Mouse (Mus musculus) midbrain, embryonic 12.5 days (tissue): Measurements from ENCODE around the gene Oma1. TPM values are rescaled to one million over a fixed set of nuclear protein-coding genes. Genes with fewer than 3 reads are reported as not detected.

Experiments used
- ATAC-seq: fragments of 200-750 bp; cut with Nextera tagmentation; 2 replicates; pipeline ENCODE4 v1.8.0; 2017; ENCODE audit warnings: low read depth, moderate TSS enrichment, moderate library complexity; ENCODE audit not compliant: low FRiP score
- H3K27ac ChIP-seq: fragments of 300-500 bp; sonication (generic); replicated peaks from 2 replicates; pipeline ENCODE4 v1.5.1; 2016; ENCODE audit warnings: mild to moderate bottlenecking
- H3K27me3 ChIP-seq: fragments of 300-500 bp; sonication (generic); 2 replicates; pipeline ENCODE4 v1.6.1; 2016; ENCODE audit warnings: mild to moderate bottlenecking
- H3K36me3 ChIP-seq: fragments of 300-500 bp; sonication (generic); 2 replicates; pipeline ENCODE4 v1.6.1; 2016
- H3K4me1 ChIP-seq: fragments of 300-500 bp; sonication (generic); 2 replicates; pipeline ENCODE4 v1.6.1; 2016
- H3K4me2 ChIP-seq: fragments of 300-500 bp; sonication (generic); replicated peaks from 2 replicates; pipeline ENCODE4 v1.6.1; 2016; ENCODE audit warnings: mild to moderate bottlenecking, moderate library complexity
- H3K4me3 ChIP-seq: fragments of 300-500 bp; sonication (generic); 2 replicates; pipeline ENCODE4 v1.5.1; 2016; ENCODE audit warnings: mild to moderate bottlenecking
- H3K9ac ChIP-seq: fragments of 300-500 bp; sonication (generic); replicated peaks from 2 replicates; pipeline ENCODE4 v1.6.1; 2016; ENCODE audit warnings: mild to moderate bottlenecking, moderate library complexity
- H3K9me3 ChIP-seq: fragments of 300-500 bp; sonication (generic); 2 replicates; pipeline ENCODE4 v1.6.1; 2016; ENCODE audit warnings: mild to moderate bottlenecking
- WGBS: fragments of 180-500 bp; shearing (Covaris S2); methylation state at CpG from one replicate; pipeline ENCODE4 v1.1.7; 2016; 5-methylcytosine and 5-hydroxymethylcytosine counted together
- polyA plus RNA-seq: library from polyadenylated mRNA; unstranded; fragments of >200 nt; fragmentation: Nextera tagmentation; extraction: Ambion mirVana; gene quantifications from 2 replicates; pipeline ENCODE4 v1.2.1, GENCODE M21; 2016

The Oma1 gene
- polyA plus RNA-seq, 1 experiment from 2014 or later: 13.3 TPM

DNA sequence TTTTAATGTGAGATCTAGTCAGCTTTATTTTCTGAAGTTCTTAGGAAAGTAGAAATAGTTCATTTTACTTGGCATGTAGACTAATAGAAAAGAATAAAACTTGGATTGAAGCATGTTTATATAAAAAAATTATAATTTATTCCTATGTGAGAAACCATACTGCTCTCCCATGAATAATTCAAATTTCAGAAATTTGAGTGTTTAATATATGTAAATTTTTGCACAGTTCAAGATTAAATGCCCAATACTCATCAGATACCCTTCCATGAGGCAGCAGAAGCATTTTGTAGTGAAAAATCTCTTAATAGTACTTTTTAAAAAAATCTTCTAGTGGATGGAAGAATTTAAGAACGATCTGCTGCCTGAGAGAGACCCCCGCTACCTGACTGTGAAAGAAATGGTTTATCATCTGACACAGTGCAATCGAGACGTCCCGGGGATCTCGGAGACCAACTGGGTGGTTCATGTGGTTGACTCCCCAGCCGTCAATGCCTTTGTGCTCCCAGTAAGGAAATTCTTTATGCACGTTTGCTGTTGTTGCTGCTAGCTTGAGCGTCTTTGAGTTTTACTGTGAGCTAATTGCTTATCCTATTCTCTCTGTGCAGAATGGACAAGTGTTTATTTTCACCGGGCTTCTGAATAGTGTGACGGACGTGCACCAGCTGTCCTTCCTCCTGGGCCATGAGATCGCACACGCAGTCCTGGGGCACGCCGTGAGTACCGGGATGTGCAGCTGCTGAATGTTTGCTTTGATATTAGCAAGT is 11.3 kb downstream of the Oma1 start:
- peak; percentile 88 for ATAC-seq
- peak overlapping the region; percentile 55 for H3K27ac ChIP-seq
- 33% methylated on average over 17 of the region's 17 CpGs for WGBS
- no peaks in the 10 kb centered on the region for H3K9me3 ChIP-seq
- H3K27me3 ChIP-seq: no peaks in the 10 kb centered on the region
- H3K4me3 ChIP-seq: peak overlapping the region; percentile 4; the same call in 1 of the 2 replicates
- no peak overlapping the region for H3K9ac ChIP-seq
- H3K4me1 ChIP-seq: peaks cover 2% of the 10 kb centered on the region; the same call in 1 of the 2 replicates
- H3K4me2 ChIP-seq: peak overlapping the region; percentile 37
- no peaks in the 10 kb centered on the region for H3K36me3 ChIP-seq

DNA sequence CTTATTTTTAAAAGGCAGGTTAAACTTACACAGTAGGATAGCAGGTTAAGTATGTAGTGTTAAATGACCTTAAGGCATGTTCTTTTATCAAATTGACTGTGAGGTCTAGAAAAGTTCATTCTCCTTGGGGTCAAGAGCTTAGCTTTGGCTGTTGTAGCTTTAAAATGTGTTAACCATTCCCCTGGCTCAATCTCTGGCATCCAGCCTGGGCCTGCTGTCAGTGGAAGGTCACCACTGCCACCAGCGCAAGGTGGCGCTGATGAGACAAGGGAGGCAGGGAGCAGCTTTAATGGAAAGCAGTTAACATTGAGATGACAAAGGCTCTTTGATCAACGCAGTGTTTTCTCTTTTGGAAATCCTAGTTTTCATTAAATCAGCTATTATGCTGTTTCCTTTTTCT is 13.4 kb downstream of the Oma1 start:
- no peaks in the 10 kb centered on the region for H3K27me3 ChIP-seq
- ATAC-seq: no peak
- WGBS: 72% methylated on average over 3 of the region's 3 CpGs
- no peak overlapping the region for H3K27ac ChIP-seq
- peaks cover 2% of the 10 kb centered on the region; the same call in 1 of the 2 replicates for H3K4me1 ChIP-seq
- no peak overlapping the region for H3K4me3 ChIP-seq
- no peak overlapping the region for H3K4me2 ChIP-seq
- no peaks in the 10 kb centered on the region for H3K9me3 ChIP-seq
- no peak overlapping the region for H3K9ac ChIP-seq
- H3K36me3 ChIP-seq: peaks cover 2% of the 10 kb centered on the region

GRCm38 (mm10) chr4:103329348-103329747 is 15.7 kb downstream of the Oma1 start:
- Histone ChIP-seq H3K4me1 (peaks cover 2% of the 10 kb centered on the region; the same call in 1 of the 2 replicates), H3K27me3 (no peaks in the 10 kb centered on the region), H3K27ac (no peak overlapping the region), H3K36me3 (peaks cover 8% of the 10 kb centered on the region), H3K4me3 (no peak overlapping the region), H3K4me2 (no peak overlapping the region), H3K9ac (no peak overlapping the region), H3K9me3 (no peaks in the 10 kb centered on the region)
- no peak for ATAC-seq
- WGBS: 70% methylated on average over 6 of the region's 6 CpGs

DNA sequence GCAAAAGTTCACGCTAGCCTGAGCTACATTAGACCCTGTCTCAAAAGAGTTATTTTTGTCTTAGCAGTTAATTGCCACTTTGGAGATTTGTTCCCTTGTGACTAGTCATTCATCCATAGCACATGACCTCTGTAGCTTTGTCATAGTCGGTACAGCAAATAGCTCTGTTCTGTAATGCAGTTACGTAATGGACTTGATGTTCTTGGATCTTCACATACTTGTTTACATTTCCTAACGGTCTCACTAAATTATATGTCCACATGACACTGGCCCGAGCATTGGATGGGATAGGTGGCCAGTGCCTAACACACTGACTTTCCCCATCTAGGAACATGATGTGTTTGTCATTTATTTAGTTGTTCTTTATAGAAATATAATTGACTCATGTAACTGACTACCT is 21.5 kb downstream of the Oma1 start:
- Histone ChIP-seq H3K36me3 (peaks cover 8% of the 10 kb centered on the region), H3K4me2 (no peak overlapping the region), H3K4me1 (no peaks in the 10 kb centered on the region), H3K9ac (no peak overlapping the region), H3K4me3 (no peak overlapping the region), H3K9me3 (no peaks in the 10 kb centered on the region), H3K27ac (no peak overlapping the region), H3K27me3 (no peaks in the 10 kb centered on the region)
- ATAC-seq: no peak
- 89% methylated on average over 5 of the region's 5 CpGs for WGBS

DNA sequence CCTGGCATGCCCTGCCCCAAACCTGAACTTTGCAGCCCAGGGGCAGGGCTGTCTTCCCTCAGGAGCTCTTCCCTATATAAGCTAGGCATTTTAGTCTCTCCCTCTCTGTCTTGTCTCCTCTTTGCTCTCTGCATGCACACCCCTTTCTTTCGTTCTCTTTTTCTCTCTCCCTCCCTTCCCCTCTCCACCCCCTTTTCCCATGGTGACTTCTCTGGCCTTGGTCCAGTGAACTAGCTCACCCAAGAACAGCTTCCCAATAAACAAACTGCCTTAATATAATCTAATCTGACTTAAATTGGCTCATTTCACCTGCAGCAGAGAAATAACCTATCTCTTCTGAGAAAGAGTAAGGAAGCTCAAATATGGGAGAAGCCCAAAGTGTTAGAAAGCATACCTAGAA is 27.1 kb downstream of the Oma1 start:
- Histone ChIP-seq H3K27ac (no peak overlapping the region), H3K4me2 (no peak overlapping the region), H3K4me3 (no peak overlapping the region), H3K9me3 (no peaks in the 10 kb centered on the region), H3K9ac (no peak overlapping the region), H3K4me1 (no peaks in the 10 kb centered on the region), H3K36me3 (no peaks in the 10 kb centered on the region), H3K27me3 (no peaks in the 10 kb centered on the region)
- ATAC-seq: no peak
- 65% methylated on average over 1 of the region's 1 CpGs for WGBS

DNA sequence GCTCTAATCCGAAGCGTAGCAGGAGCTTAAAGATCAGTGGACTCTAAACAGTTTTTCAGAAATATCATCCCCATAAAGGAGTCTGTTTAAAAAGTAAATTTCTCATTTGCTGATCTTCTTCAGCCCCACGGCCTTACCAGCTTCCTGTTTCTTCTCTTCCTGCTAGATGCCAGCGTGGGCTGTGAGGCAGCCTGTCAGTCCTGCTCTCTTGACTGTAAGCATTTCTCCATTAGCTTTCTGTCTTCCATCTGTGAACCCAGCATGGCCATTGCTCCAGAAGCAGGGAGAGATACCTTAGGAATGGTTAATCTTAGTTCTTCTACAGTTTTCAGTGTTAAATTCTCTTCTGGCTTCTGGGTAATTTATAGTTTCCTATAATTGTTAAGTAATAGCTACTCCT is 28.0 kb downstream of the Oma1 start:
- no peaks in the 10 kb centered on the region for H3K4me1 ChIP-seq
- no peak overlapping the region for H3K4me3 ChIP-seq
- no peak overlapping the region for H3K27ac ChIP-seq
- WGBS: 79% methylated on average over 4 of the region's 4 CpGs
- no peaks in the 10 kb centered on the region for H3K9me3 ChIP-seq
- H3K4me2 ChIP-seq: no peak overlapping the region
- H3K36me3 ChIP-seq: no peaks in the 10 kb centered on the region
- ATAC-seq: no peak
- H3K9ac ChIP-seq: no peak overlapping the region
- H3K27me3 ChIP-seq: no peaks in the 10 kb centered on the region

DNA sequence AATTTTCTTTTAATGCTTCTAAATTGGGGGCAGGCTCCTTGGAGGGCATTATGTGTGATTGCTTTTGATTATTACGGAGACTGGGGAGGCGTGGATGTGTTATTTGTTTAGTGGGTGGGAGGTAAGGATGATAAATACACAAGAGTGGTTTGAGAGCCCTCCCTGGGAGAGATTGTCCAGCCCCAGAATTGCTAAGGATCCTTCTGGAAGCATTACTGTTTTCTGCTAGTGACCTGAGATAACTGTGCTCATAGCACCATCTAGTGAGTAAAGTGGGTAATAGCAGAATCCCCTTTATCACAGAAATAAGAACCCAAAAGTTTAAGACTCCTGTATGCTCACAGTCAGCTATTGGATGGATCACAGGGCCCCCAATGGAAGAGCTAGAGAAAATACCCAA is 32.4 kb downstream of the Oma1 start:
- WGBS: 50% methylated on average over 2 of the region's 2 CpGs

DNA sequence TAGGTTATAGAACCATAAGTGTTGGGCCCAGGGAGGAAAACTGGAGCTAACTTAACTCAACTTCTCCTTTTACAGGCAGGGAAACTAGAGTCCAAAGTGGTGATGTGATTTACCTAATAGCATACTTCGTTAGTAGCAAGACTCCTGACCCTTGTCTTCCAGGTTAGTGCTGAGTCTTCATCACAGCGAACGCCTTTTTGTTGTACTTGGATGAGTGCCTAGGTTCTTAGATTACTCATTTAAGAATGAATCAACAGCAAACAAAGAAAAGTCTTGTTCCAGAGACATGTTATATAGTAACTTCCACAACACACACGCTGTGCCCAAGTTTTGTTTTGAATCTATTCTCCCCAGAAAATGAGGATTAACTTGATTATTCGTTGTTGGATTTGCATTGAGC is 33.2 kb downstream of the Oma1 start:
- WGBS: 82% methylated on average over 5 of the region's 5 CpGs
- no peaks in the 10 kb centered on the region for H3K27me3 ChIP-seq
- H3K27ac ChIP-seq: no peak overlapping the region
- no peak overlapping the region for H3K9ac ChIP-seq
- no peaks in the 10 kb centered on the region for H3K36me3 ChIP-seq
- ATAC-seq: no peak
- no peaks in the 10 kb centered on the region for H3K9me3 ChIP-seq
- H3K4me1 ChIP-seq: no peaks in the 10 kb centered on the region
- no peak overlapping the region for H3K4me2 ChIP-seq
- H3K4me3 ChIP-seq: no peak overlapping the region

More for the DNA sequence above, 32.4 kb downstream of the Oma1 start:
- no peak overlapping the region for H3K4me3 ChIP-seq
- H3K36me3 ChIP-seq: no peaks in the 10 kb centered on the region
- H3K4me2 ChIP-seq: no peak overlapping the region
- H3K9ac ChIP-seq: no peak overlapping the region
- H3K9me3 ChIP-seq: no peaks in the 10 kb centered on the region
- no peak for ATAC-seq
- H3K27ac ChIP-seq: no peak overlapping the region
- H3K4me1 ChIP-seq: no peaks in the 10 kb centered on the region
- H3K27me3 ChIP-seq: no peaks in the 10 kb centered on the region

DNA sequence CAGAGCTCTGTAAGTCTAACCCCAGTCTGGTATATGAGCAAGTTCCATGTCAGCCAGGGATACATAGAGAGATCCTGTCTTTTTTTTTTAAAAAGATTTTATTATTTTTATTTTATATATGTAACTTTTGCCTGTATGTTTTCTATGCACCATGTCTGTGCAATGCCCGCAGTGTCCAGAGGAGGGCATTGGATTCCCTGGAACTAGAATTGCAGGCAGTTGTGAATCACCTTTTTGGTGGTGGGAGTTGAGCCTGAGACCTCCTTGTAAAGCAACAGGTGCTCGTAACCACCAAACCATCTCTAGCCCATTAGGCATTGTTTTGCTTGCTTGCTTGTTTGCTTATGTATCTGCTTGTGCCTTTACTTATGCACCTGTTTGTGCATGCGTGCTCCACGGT is 35.6 kb downstream of the Oma1 start:
- Histone ChIP-seq H3K4me3 (no peak overlapping the region), H3K27me3 (no peaks in the 10 kb centered on the region), H3K27ac (no peak overlapping the region), H3K9me3 (no peaks in the 10 kb centered on the region), H3K4me1 (no peaks in the 10 kb centered on the region), H3K36me3 (no peaks in the 10 kb centered on the region), H3K9ac (no peak overlapping the region), H3K4me2 (no peak overlapping the region)
- ATAC-seq: no peak
- 94% methylated on average over 4 of the region's 4 CpGs for WGBS

- H3K4me1 ChIP-seq: no peaks in the 10 kb centered on the region
- H3K27me3 ChIP-seq: no peaks in the 10 kb centered on the region
- no peak overlapping the region for H3K27ac ChIP-seq
- no peak for ATAC-seq
- no peaks in the 10 kb centered on the region for H3K9me3 ChIP-seq
- H3K9ac ChIP-seq: no peak overlapping the region
- 91% methylated on average over 5 of the region's 5 CpGs for WGBS
- H3K4me3 ChIP-seq: no peak overlapping the region
- H3K4me2 ChIP-seq: no peak overlapping the region
- no peaks in the 10 kb centered on the region for H3K36me3 ChIP-seq
Measured at GRCm38 (mm10) chr4:103352926-103353325, 39.3 kb downstream of the Oma1 start.

GRCm38 (mm10) chr4:103357457-103357856 is 43.8 kb downstream of the Oma1 start:
- H3K27me3 ChIP-seq: no peaks in the 10 kb centered on the region
- no peaks in the 10 kb centered on the region for H3K36me3 ChIP-seq
- no peak overlapping the region for H3K4me3 ChIP-seq
- no peaks in the 10 kb centered on the region for H3K9me3 ChIP-seq
- ATAC-seq: no peak
- H3K4me1 ChIP-seq: no peaks in the 10 kb centered on the region
- no peak overlapping the region for H3K27ac ChIP-seq
- WGBS: 96% methylated on average over 3 of the region's 3 CpGs
- no peak overlapping the region for H3K4me2 ChIP-seq
- no peak overlapping the region for H3K9ac ChIP-seq

DNA sequence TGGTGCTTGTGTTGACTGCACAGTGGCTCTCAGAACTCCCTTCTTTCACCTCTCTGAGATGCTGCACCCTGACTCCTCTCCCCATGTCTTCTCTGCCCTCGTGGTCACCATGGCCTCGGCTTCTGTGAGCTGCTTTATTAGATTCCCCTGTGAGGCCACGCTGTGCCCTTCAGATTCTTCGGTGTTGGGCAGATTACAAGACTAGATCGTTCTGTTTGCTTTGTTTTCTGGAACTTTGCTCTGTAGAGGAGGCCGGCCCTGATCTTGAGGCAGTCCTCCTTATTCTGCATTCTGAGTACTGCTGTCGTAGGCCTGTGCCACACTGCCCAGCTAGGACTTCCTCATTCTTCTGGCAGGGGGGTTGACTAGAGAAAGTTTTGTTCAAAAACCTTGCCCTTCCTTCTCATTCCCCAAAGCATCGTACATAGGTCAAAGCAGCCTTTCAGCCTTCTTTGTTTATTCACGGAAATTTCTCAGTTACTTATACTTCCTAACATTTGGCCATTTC is 45.4 kb downstream of the Oma1 start:
- no peak for ATAC-seq
- 87% methylated on average over 9 of the region's 9 CpGs for WGBS
- Histone ChIP-seq H3K27me3 (no peaks in the 10 kb centered on the region), H3K27ac (no peak overlapping the region), H3K9me3 (no peaks in the 10 kb centered on the region), H3K4me2 (no peak overlapping the region), H3K36me3 (no peaks in the 10 kb centered on the region), H3K9ac (no peak overlapping the region), H3K4me1 (no peaks in the 10 kb centered on the region), H3K4me3 (no peak overlapping the region)

- 86% methylated on average over 5 of the region's 5 CpGs for WGBS
- H3K9me3 ChIP-seq: no peaks in the 10 kb centered on the region
- no peak for ATAC-seq
- no peak overlapping the region for H3K4me3 ChIP-seq
- H3K27me3 ChIP-seq: no peaks in the 10 kb centered on the region
- no peak overlapping the region for H3K9ac ChIP-seq
- H3K4me2 ChIP-seq: no peak overlapping the region
- H3K36me3 ChIP-seq: no peaks in the 10 kb centered on the region
- H3K27ac ChIP-seq: no peak overlapping the region
- 0 out of 2 replicates have a peak, but pooled peaks cover under 1% of the 10 kb centered on the region for H3K4me1 ChIP-seq
Measured at GRCm38 (mm10) chr4:103382171-103382570, 68.6 kb downstream of the Oma1 start.
